Mouse (Mus musculus) ES-Bruce4 (cell line): Measurements from ENCODE around the gene Cnfn. TPM values are rescaled to one million over a fixed set of nuclear protein-coding genes. Genes with fewer than 3 reads are reported as not detected.

Source experiments
- H3K27ac ChIP-seq: 2 replicates; pipeline ENCODE4 v1.5.1; 2012; ENCODE audit warnings: low read length, inconsistent platforms; ENCODE audit not compliant: insufficient read depth
- H3K27me3 ChIP-seq: 2 replicates; pipeline ENCODE4 v1.6.1; 2012; ENCODE audit warnings: mild to moderate bottlenecking, low read length, inconsistent platforms; ENCODE audit not compliant: control insufficient read depth, poor library complexity, insufficient read depth, severe bottlenecking
- H3K36me3 ChIP-seq: 2 replicates; pipeline ENCODE4 v1.6.1; 2012; ENCODE audit warnings: inconsistent platforms, mild to moderate bottlenecking, low read length, moderate library complexity; ENCODE audit not compliant: control insufficient read depth, poor library complexity, insufficient read depth, severe bottlenecking
- H3K4me1 ChIP-seq: one replicate; pipeline ENCODE4 v1.8.1; 2011; ENCODE audit warnings: low read length; ENCODE audit not compliant: control insufficient read depth, insufficient read depth
- H3K4me3 ChIP-seq: 2 replicates; pipeline ENCODE4 v1.5.1; 2011; ENCODE audit warnings: low read depth, mild to moderate bottlenecking, low read length
- H3K9ac ChIP-seq: 2 replicates; pipeline ENCODE4 v1.6.1; 2012; ENCODE audit warnings: low read depth, mild to moderate bottlenecking, inconsistent platforms; ENCODE audit not compliant: poor library complexity, severe bottlenecking
- H3K9me3 ChIP-seq: replicated peaks from 2 replicates; pipeline ENCODE4 v1.6.1; 2012; ENCODE audit warnings: mild to moderate bottlenecking, low read length, inconsistent platforms; ENCODE audit not compliant: control insufficient read depth, poor library complexity, insufficient read depth, severe bottlenecking
- CTCF ChIP-seq: IDR thresholded peaks from one replicate; pipeline ENCODE4 v1.8.1; 2011; ENCODE audit warnings: low read depth, low read length
- EP300 ChIP-seq: IDR thresholded peaks from 2 replicates; pipeline ENCODE4 v1.6.1; 2011; ENCODE audit warnings: low read depth, low read length; ENCODE audit not compliant: insufficient read depth
- POLR2A ChIP-seq: IDR thresholded peaks from one replicate; pipeline ENCODE4 v1.8.1; 2011; ENCODE audit warnings: low read length; ENCODE audit not compliant: insufficient read depth
- polyA plus RNA-seq: library from polyadenylated mRNA; stranded (reverse); fragments of >200 nt; gene quantifications from 2 replicates; pipeline ENCODE4 v1.2.4, GENCODE M21; 2011; ENCODE audit warnings: low read depth; ENCODE audit not compliant: missing spikeins, insufficient read depth, insufficient read length

Gene Cnfn
- polyA plus RNA-seq, 1 experiment: not detected

GRCm38 (mm10) chr7:25377100-25377700 lies 7.7 kb upstream of the Cnfn start:
- Histone ChIP-seq H3K9ac (peak overlapping the region; percentile 20; the same call in 1 of the 2 replicates), H3K4me1 (no peaks in the 10 kb centered on the region), H3K27ac (no peak overlapping the region; the same call in 1 of the 2 replicates), H3K36me3 (no peaks in the 10 kb centered on the region), H3K4me3 (peak overlapping the region; percentile 57), H3K27me3 (no peaks in the 10 kb centered on the region), H3K9me3 (no peaks in the 10 kb centered on the region)
- TF ChIP-seq CTCF (peak; percentile 5), POLR2A (no peak)

DNA sequence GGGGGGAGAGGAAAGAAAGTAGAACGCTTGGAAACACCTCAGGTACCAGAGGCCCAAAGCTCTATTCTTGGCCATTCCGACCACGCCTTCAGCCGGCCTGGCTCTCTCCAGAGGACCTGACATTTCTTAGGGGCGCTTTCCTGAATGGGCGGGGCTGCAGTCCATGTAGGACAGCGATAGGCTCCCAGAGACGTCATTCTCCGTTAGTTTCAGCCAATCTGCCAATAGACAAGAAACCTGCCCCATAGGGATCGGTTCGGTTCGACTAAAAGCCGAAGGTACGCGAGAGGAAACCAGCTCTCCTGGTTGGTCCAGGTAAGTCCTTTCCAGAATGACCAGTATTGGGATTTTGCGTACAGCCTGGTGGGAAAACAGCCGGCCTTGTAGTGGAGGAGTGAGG lies 7.0 kb upstream of the Cnfn start:
- no peak for TF ChIP-seq EP300
- TF ChIP-seq POLR2A: no peak
- TF ChIP-seq CTCF: no peak
- no peaks in the 10 kb centered on the region for H3K27me3 ChIP-seq
- peak overlapping the region; percentile 20; the same call in 1 of the 2 replicates for H3K9ac ChIP-seq
- H3K4me3 ChIP-seq: peak overlapping the region; percentile 57
- H3K9me3 ChIP-seq: no peaks in the 10 kb centered on the region
- H3K4me1 ChIP-seq: no peaks in the 10 kb centered on the region
- no peak overlapping the region; the same call in 1 of the 2 replicates for H3K27ac ChIP-seq
- H3K36me3 ChIP-seq: no peaks in the 10 kb centered on the region

- no peak overlapping the region for H3K4me3 ChIP-seq
- TF ChIP-seq POLR2A (no peak), CTCF (no peak), EP300 (no peak)
- H3K27me3 ChIP-seq: no peaks in the 10 kb centered on the region; the same call in 1 of the 2 replicates
- H3K4me1 ChIP-seq: no peaks in the 10 kb centered on the region
- no peaks in the 10 kb centered on the region for H3K36me3 ChIP-seq
- H3K9me3 ChIP-seq: no peaks in the 10 kb centered on the region
- H3K27ac ChIP-seq: no peak overlapping the region
- no peak overlapping the region for H3K9ac ChIP-seq
These were observed 2.9 kb upstream of the Cnfn start for GRCm38 (mm10) chr7:25372441-25372840.

DNA sequence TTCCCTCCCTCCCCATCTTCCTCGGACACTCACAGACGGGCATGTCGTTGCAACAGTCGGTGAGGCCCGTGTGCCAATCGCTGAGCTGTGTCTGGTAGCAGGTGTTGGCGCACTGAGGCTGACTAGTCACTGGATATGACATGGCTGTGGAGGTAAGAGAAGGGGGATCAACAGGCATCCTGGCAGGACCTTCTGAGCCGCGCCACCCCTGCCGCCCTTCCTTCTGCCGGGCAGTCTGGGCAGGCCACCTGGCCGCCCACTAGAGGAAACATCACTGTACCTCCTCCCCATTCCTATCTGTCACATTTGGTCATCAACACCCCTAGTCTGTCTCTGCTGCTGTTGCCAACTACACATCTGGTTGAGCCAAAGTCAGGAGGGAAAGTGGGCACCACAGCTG lies 1.2 kb downstream of the Cnfn start:
- Histone ChIP-seq H3K36me3 (no peaks in the 10 kb centered on the region), H3K9me3 (no peaks in the 10 kb centered on the region), H3K27me3 (no peaks in the 10 kb centered on the region; the same call in 1 of the 2 replicates), H3K27ac (no peak overlapping the region), H3K4me3 (peak overlapping the region; percentile 81), H3K9ac (0 out of 2 replicates have a peak overlapping the region, but pooled peaks have one; percentile 7), H3K4me1 (no peaks in the 10 kb centered on the region)
- TF ChIP-seq CTCF: no peak
- no peak for TF ChIP-seq POLR2A
- no peak for TF ChIP-seq EP300

DNA sequence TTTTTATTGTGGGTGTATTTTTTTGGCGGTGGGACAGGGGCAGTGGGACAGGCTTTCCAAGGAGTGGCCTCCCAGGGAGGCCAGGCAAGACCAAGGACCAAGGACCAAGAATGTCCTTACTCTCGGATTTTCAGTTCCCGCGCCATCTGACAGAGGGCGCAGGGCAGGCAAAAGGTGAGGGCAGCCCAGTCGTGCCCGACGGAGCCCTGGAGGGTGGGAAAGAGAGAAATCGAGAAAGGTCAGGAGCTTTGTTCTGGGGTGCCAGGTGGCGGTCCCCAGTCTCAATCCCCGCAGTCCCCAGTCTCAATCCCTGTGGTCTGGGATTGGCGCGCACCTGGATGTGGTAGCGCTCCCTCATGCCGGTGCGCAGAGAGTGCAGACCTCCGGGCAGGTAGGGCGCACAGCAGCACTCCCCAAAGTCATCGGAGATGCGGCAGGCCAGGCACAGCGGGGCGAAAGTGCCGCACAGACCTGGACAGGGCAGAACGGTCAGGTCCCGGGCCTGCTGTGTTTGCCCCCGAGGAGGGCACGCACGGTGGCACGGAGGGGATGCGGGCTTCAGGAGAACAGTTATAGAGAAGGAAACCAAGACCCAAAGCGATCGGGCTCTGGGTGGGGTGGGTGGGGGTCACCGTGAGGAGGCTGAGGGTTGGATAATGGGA lies 1.8 kb downstream of the Cnfn start:
- Histone ChIP-seq H3K36me3 (no peaks in the 10 kb centered on the region), H3K9me3 (no peaks in the 10 kb centered on the region), H3K27me3 (no peaks in the 10 kb centered on the region; the same call in 1 of the 2 replicates), H3K9ac (peak overlapping the region; percentile 7; the same call in 1 of the 2 replicates), H3K4me1 (no peaks in the 10 kb centered on the region), H3K4me3 (peak overlapping the region; percentile 81), H3K27ac (no peak overlapping the region)
- TF ChIP-seq CTCF: peak; percentile 45
- TF ChIP-seq EP300: no peak
- no peak for TF ChIP-seq POLR2A
